Mouse (Mus musculus): Measurements from ENCODE around the gene Ghdc. TPM values are rescaled to one million over a fixed set of nuclear protein-coding genes. Genes with fewer than 3 reads are reported as not detected.

The Ghdc gene
- polyA plus RNA-seq, 1 experiment from 2014 or later = 8.4 TPM

GRCm38 (mm10) chr11:100778069-100778468 is 7.3 kb upstream of the Ghdc start:
- peaks cover 29% of the 10 kb centered on the region for H3K36me3 ChIP-seq
- H3K27me3 ChIP-seq = no peaks in the 10 kb centered on the region
- no peak for ATAC-seq (ENCODE audit: low FRiP score, low read depth)
- H3K9ac ChIP-seq = no peak overlapping the region
- H3K9me3 ChIP-seq = no peaks in the 10 kb centered on the region
- WGBS = 84% methylated on average over 3 of the region's 3 CpGs
- no peak overlapping the region for H3K4me3 ChIP-seq
- no peaks in the 10 kb centered on the region for H3K4me1 ChIP-seq (replicated peaks)
- H3K27ac ChIP-seq (replicated peaks) = no peak overlapping the region
- H3K4me2 ChIP-seq = no peak overlapping the region

GRCm38 (mm10) chr11:100775921-100776320 is 5.2 kb upstream of the Ghdc start:
- 80% methylated on average over 10 of the region's 10 CpGs for WGBS

GRCm38 (mm10) chr11:100774261-100774660 is 3.5 kb upstream of the Ghdc start:
- Histone ChIP-seq H3K27me3 (no peaks in the 10 kb centered on the region), H3K27ac (replicated peaks) (no peak overlapping the region), H3K36me3 (peaks cover 3% of the 10 kb centered on the region; the same call in 1 of the 2 replicates), H3K4me1 (replicated peaks) (peaks cover 7% of the 10 kb centered on the region), H3K9me3 (no peaks in the 10 kb centered on the region), H3K4me2 (no peak overlapping the region), H3K9ac (no peak overlapping the region), H3K4me3 (no peak overlapping the region)
- 82% methylated on average over 4 of the region's 4 CpGs for WGBS
- ATAC-seq (ENCODE audit: low FRiP score, low read depth) = no peak

More at GRCm38 (mm10) chr11:100775921-100776320, 5.2 kb upstream of the Ghdc start:
- no peak for ATAC-seq (ENCODE audit: low FRiP score, low read depth)
- H3K9me3 ChIP-seq = no peaks in the 10 kb centered on the region
- H3K4me2 ChIP-seq = no peak overlapping the region
- no peaks in the 10 kb centered on the region for H3K27me3 ChIP-seq
- H3K27ac ChIP-seq (replicated peaks) = no peak overlapping the region
- H3K4me1 ChIP-seq (replicated peaks) = no peaks in the 10 kb centered on the region; the same call in 1 of the 2 replicates
- no peak overlapping the region for H3K4me3 ChIP-seq
- H3K9ac ChIP-seq = no peak overlapping the region
- H3K36me3 ChIP-seq = peaks cover 12% of the 10 kb centered on the region; the same call in 1 of the 2 replicates

- H3K4me1 ChIP-seq (replicated peaks) = peaks cover 7% of the 10 kb centered on the region
- H3K36me3 ChIP-seq = no peaks in the 10 kb centered on the region
- peak overlapping the region; percentile 61 for H3K4me3 ChIP-seq
- peak overlapping the region; percentile 71; the same call in 1 of the 2 replicates for H3K27ac ChIP-seq (replicated peaks)
- no peaks in the 10 kb centered on the region for H3K9me3 ChIP-seq
- H3K27me3 ChIP-seq = no peaks in the 10 kb centered on the region
- H3K4me2 ChIP-seq = peak overlapping the region; percentile 57
- 52% methylated on average over 6 of the region's 6 CpGs for WGBS
- H3K9ac ChIP-seq = peak overlapping the region; percentile 51
- no peak for ATAC-seq (ENCODE audit: low FRiP score, low read depth)
These were observed 777 bp downstream of the Ghdc start for GRCm38 (mm10) chr11:100769980-100770379.

- H3K27ac ChIP-seq (replicated peaks) = no peak overlapping the region
- WGBS = 92% methylated on average over 5 of the region's 5 CpGs
- H3K36me3 ChIP-seq = no peaks in the 10 kb centered on the region
- no peak overlapping the region for H3K9ac ChIP-seq
- peaks cover 7% of the 10 kb centered on the region for H3K4me1 ChIP-seq (replicated peaks)
- H3K4me2 ChIP-seq = no peak overlapping the region
- no peak for ATAC-seq (ENCODE audit: low FRiP score, low read depth)
- H3K27me3 ChIP-seq = no peaks in the 10 kb centered on the region
- no peak overlapping the region for H3K4me3 ChIP-seq
- H3K9me3 ChIP-seq = no peaks in the 10 kb centered on the region
These were observed 2.9 kb downstream of the Ghdc start for GRCm38 (mm10) chr11:100767871-100768270.

GRCm38 (mm10) chr11:100766726-100767125 is 4.0 kb downstream of the Ghdc start:
- no peak overlapping the region for H3K9ac ChIP-seq
- peaks cover 15% of the 10 kb centered on the region for H3K4me1 ChIP-seq (replicated peaks)
- no peaks in the 10 kb centered on the region for H3K36me3 ChIP-seq
- no peak overlapping the region for H3K27ac ChIP-seq (replicated peaks)
- 85% methylated on average over 9 of the region's 9 CpGs for WGBS
- H3K4me3 ChIP-seq = no peak overlapping the region
- no peak overlapping the region for H3K4me2 ChIP-seq
- H3K9me3 ChIP-seq = no peaks in the 10 kb centered on the region
- no peaks in the 10 kb centered on the region for H3K27me3 ChIP-seq
- no peak for ATAC-seq (ENCODE audit: low FRiP score, low read depth)

- Histone ChIP-seq H3K36me3 (no peaks in the 10 kb centered on the region), H3K9ac (peak within 1 kb of the TSS; percentile 47), H3K4me3 (peak within 1 kb of the TSS; percentile 43), H3K4me1 (replicated peaks) (peaks cover 35% of the 10 kb centered on the region), H3K4me2 (peak within 1 kb of the TSS; percentile 65), H3K27ac (replicated peaks) (peak within 1 kb of the TSS; percentile 61), H3K27me3 (no peaks in the 10 kb centered on the region), H3K9me3 (no peaks in the 10 kb centered on the region)
- no peak for ATAC-seq (ENCODE audit: low FRiP score, low read depth)
- WGBS = 91% methylated on average over 7 of the region's 7 CpGs
These were observed 7.9 kb downstream of the Ghdc start, which contains the start of gene Hcrt for GRCm38 (mm10) chr11:100762831-100763230. Hcrt (minus strand) TSS chr11:100762931.

GRCm38 (mm10) chr11:100761547-100762045 is 9.2 kb downstream of the Ghdc start:
- H3K4me3 ChIP-seq = peak overlapping the region; percentile 43
- WGBS = under 1% methylated on average over 27 of the region's 27 CpGs
- peak overlapping the region; percentile 61 for H3K27ac ChIP-seq (replicated peaks)
- H3K9ac ChIP-seq = peak overlapping the region; percentile 47
- H3K4me2 ChIP-seq = peak overlapping the region; percentile 65
- H3K36me3 ChIP-seq = no peaks in the 10 kb centered on the region
- H3K9me3 ChIP-seq = no peaks in the 10 kb centered on the region
- H3K27me3 ChIP-seq = no peaks in the 10 kb centered on the region
- peak; percentile 58 for ATAC-seq (ENCODE audit: low FRiP score, low read depth)
- peaks cover 35% of the 10 kb centered on the region for H3K4me1 ChIP-seq (replicated peaks)

GRCm38 (mm10) chr11:100759611-100760233 is 11.0 kb downstream of the Ghdc start, which contains the start of gene Kcnh4:
Kcnh4 (minus strand) TSS chr11:100759942.
- Histone ChIP-seq H3K4me1 (replicated peaks) (peaks cover 35% of the 10 kb centered on the region), H3K4me2 (peak within 1 kb of the TSS; percentile 63), H3K9me3 (no peaks in the 10 kb centered on the region), H3K9ac (peak within 1 kb of the TSS; percentile 77), H3K27ac (replicated peaks) (peak within 1 kb of the TSS; percentile 75), H3K27me3 (no peaks in the 10 kb centered on the region), H3K4me3 (peak within 1 kb of the TSS; percentile 71), H3K36me3 (peaks cover 5% of the 10 kb centered on the region; the same call in 1 of the 2 replicates)
- WGBS = 1% methylated on average over 50 of the region's 51 CpGs
- ATAC-seq (ENCODE audit: low FRiP score, low read depth) = peak; percentile 74

- H3K9ac ChIP-seq = peak overlapping the region; percentile 77
- peaks cover 35% of the 10 kb centered on the region for H3K4me1 ChIP-seq (replicated peaks)
- no peaks in the 10 kb centered on the region for H3K9me3 ChIP-seq
- WGBS = 1% methylated on average over 35 of the region's 35 CpGs
- H3K27me3 ChIP-seq = no peaks in the 10 kb centered on the region
- H3K4me2 ChIP-seq = peak overlapping the region; percentile 63
- H3K36me3 ChIP-seq = peaks cover 9% of the 10 kb centered on the region; the same call in 1 of the 2 replicates
- H3K4me3 ChIP-seq = peak overlapping the region; percentile 71
- H3K27ac ChIP-seq (replicated peaks) = peak overlapping the region; percentile 75
- ATAC-seq (ENCODE audit: low FRiP score, low read depth) = peak; percentile 39; the same call in 1 of the 2 replicates
These were observed 11.8 kb downstream of the Ghdc start for GRCm38 (mm10) chr11:100758707-100759610.

- peaks cover 9% of the 10 kb centered on the region; the same call in 1 of the 2 replicates for H3K36me3 ChIP-seq
- no peaks in the 10 kb centered on the region for H3K27me3 ChIP-seq
- no peak for ATAC-seq (ENCODE audit: low FRiP score, low read depth)
- H3K4me2 ChIP-seq = peak overlapping the region; percentile 63; the same call in 1 of the 2 replicates
- H3K4me3 ChIP-seq = no peak overlapping the region
- no peak overlapping the region for H3K9ac ChIP-seq
- H3K9me3 ChIP-seq = no peaks in the 10 kb centered on the region
- no peak overlapping the region for H3K27ac ChIP-seq (replicated peaks)
- WGBS = 91% methylated on average over 12 of the region's 12 CpGs
- peaks cover 35% of the 10 kb centered on the region for H3K4me1 ChIP-seq (replicated peaks)
These were observed 13.2 kb downstream of the Ghdc start for GRCm38 (mm10) chr11:100757566-100757965.

Measured in hindbrain, embryonic 15.5 days (tissue).